Mouse (Mus musculus): ENCODE measurements around the gene Agmat. TPM values are rescaled to one million over a fixed set of nuclear protein-coding genes. Genes with fewer than 3 reads are reported as not detected.
"Not testable (repeated sequence)": the region's sequence is repeated elsewhere in the genome, so short reads cannot be mapped to it uniquely, and the experiment has no call there.

Agmat gene
- polyA plus RNA-seq, 2 experiments, result 11.2 to 18.7 TPM

- peaks cover 38% of the 10 kb centered on the region for H3K36me3 ChIP-seq (replicated peaks; ENCODE audit: control insufficient read depth, insufficient read depth, low read depth)
- WGBS (ENCODE audit: insufficient replicate concordance), result 40% methylated on average over 19 of the region's 19 CpGs
- H3K4me1 ChIP-seq (replicated peaks; ENCODE audit: control insufficient read depth in 2 of 2, insufficient read depth in 2 of 2, low read length in 1 of 2), result peaks cover 52 to 60% of the 10 kb centered on the region in 2 experiments
- H3K9me3 ChIP-seq (ENCODE audit: control insufficient read depth, low read length), result no peaks in the 10 kb centered on the region
- H3K4me3 ChIP-seq (ENCODE audit: insufficient read depth in 1 of 2, low read depth in 2 of 2, low read length in 2 of 2), result peak overlapping the region; percentile 31 to 37
- peak overlapping the region; percentile 68 for H3K4me2 ChIP-seq (ENCODE audit: low read depth)
- TF ChIP-seq CTCF (IDR thresholded peaks at IDR 0.05; ENCODE audit: low read depth) (no peak), EP300 (IDR thresholded peaks at IDR 0.05; ENCODE audit: low read depth) (peak; percentile 47; the same call in 1 of the 2 replicates)
- H3K27me3 ChIP-seq (ENCODE audit: control insufficient read depth, insufficient read depth, low read length), result no peaks in the 10 kb centered on the region
- peak overlapping the region; percentile 70 for H3K27ac ChIP-seq
- peak; percentile 61 to 67 (median 66) for DNase-seq (ENCODE audit: low read depth in 3 of 3, low spot score in 3 of 3)
- peak overlapping the region; percentile 29 for H3K9ac ChIP-seq (replicated peaks)
- peak; percentile 91 for ATAC-seq (ENCODE audit: insufficient read depth)
Measured at GRCm38 (mm10) chr4:141767353-141768036, 21.0 kb downstream of the Agmat start.

- no peak for DNase-seq (ENCODE audit: low read depth in 3 of 3, low spot score in 3 of 3)
- Histone ChIP-seq H3K27ac (peak overlapping the region; percentile 8; the same call in 1 of the 2 replicates), H3K4me2 (ENCODE audit: low read depth) (no peak overlapping the region), H3K9ac (replicated peaks) (no peak overlapping the region), H3K4me3 (ENCODE audit: insufficient read depth in 1 of 2, low read depth in 2 of 2, low read length in 2 of 2) (no peak overlapping the region), H3K4me1 (replicated peaks; ENCODE audit: control insufficient read depth in 2 of 2, insufficient read depth in 2 of 2, low read length in 1 of 2) (peaks cover 52 to 60% of the 10 kb centered on the region in 2 experiments), H3K27me3 (ENCODE audit: control insufficient read depth, insufficient read depth, low read length) (no peaks in the 10 kb centered on the region), H3K9me3 (ENCODE audit: control insufficient read depth, low read length) (no peaks in the 10 kb centered on the region), H3K36me3 (replicated peaks; ENCODE audit: control insufficient read depth, insufficient read depth, low read depth) (peaks cover 36% of the 10 kb centered on the region)
- ATAC-seq (ENCODE audit: insufficient read depth), result no peak
- WGBS (ENCODE audit: insufficient replicate concordance), result 47% methylated on average over 8 of the region's 8 CpGs
- no peak for TF ChIP-seq CTCF (IDR thresholded peaks at IDR 0.05; ENCODE audit: low read depth)
- TF ChIP-seq EP300 (IDR thresholded peaks at IDR 0.05; ENCODE audit: low read depth), result no peak
Measured at GRCm38 (mm10) chr4:141769501-141770160, 23.2 kb downstream of the Agmat start.

- Histone ChIP-seq H3K4me2 (ENCODE audit: low read depth) (peak overlapping the region; percentile 20), H3K27me3 (ENCODE audit: control insufficient read depth, insufficient read depth, low read length) (no peaks in the 10 kb centered on the region), H3K36me3 (replicated peaks; ENCODE audit: control insufficient read depth, insufficient read depth, low read depth) (peaks cover 41% of the 10 kb centered on the region), H3K9ac (replicated peaks) (no peak overlapping the region), H3K4me3 (ENCODE audit: insufficient read depth in 1 of 2, low read depth in 2 of 2, low read length in 2 of 2) (no peak overlapping the region), H3K4me1 (replicated peaks; ENCODE audit: control insufficient read depth in 2 of 2, insufficient read depth in 2 of 2, low read length in 1 of 2) (peaks cover 47 to 49% of the 10 kb centered on the region in 2 experiments), H3K27ac (peak overlapping the region; percentile 50), H3K9me3 (ENCODE audit: control insufficient read depth, low read length) (no peaks in the 10 kb centered on the region)
- 9% methylated on average over 8 of the region's 8 CpGs for WGBS (ENCODE audit: insufficient replicate concordance)
- DNase-seq (ENCODE audit: low read depth in 3 of 3, low spot score in 3 of 3), result no peak
- ATAC-seq (ENCODE audit: insufficient read depth), result no peak
- TF ChIP-seq EP300 (IDR thresholded peaks at IDR 0.05; ENCODE audit: low read depth), result peak; percentile 29; the same call in 1 of the 2 replicates
- no peak for TF ChIP-seq CTCF (IDR thresholded peaks at IDR 0.05; ENCODE audit: low read depth)
Measured at GRCm38 (mm10) chr4:141771823-141772222, 25.4 kb downstream of the Agmat start.

GRCm38 (mm10) chr4:141773019-141773418 lies 26.5 kb downstream of the Agmat start:
- H3K27me3 ChIP-seq (ENCODE audit: control insufficient read depth, insufficient read depth, low read length); DNase-seq (ENCODE audit: low read depth in 3 of 3, low spot score in 3 of 3); H3K4me2 ChIP-seq (ENCODE audit: low read depth); H3K9ac ChIP-seq (replicated peaks); H3K9me3 ChIP-seq (ENCODE audit: control insufficient read depth, low read length); H3K27ac ChIP-seq; ATAC-seq (ENCODE audit: insufficient read depth); H3K4me3 ChIP-seq (ENCODE audit: insufficient read depth in 1 of 2, low read depth in 2 of 2, low read length in 2 of 2): not testable (repeated sequence)
- Histone ChIP-seq H3K4me1 (replicated peaks; ENCODE audit: control insufficient read depth in 2 of 2, insufficient read depth in 2 of 2, low read length in 1 of 2) (peaks cover 36 to 37% of the 10 kb centered on the region in 2 experiments), H3K36me3 (replicated peaks; ENCODE audit: control insufficient read depth, insufficient read depth, low read depth) (peaks cover 45% of the 10 kb centered on the region)
- peak; percentile 50 for TF ChIP-seq CTCF (IDR thresholded peaks at IDR 0.05; ENCODE audit: low read depth)
- WGBS (ENCODE audit: insufficient replicate concordance), result 87% methylated on average over 4 of the region's 4 CpGs

GRCm38 (mm10) chr4:141779828-141780227 lies 33.4 kb downstream of the Agmat start:
- TF ChIP-seq CTCF (IDR thresholded peaks at IDR 0.05; ENCODE audit: low read depth) (no peak), EP300 (IDR thresholded peaks at IDR 0.05; ENCODE audit: low read depth) (no peak)
- peaks cover 20% of the 10 kb centered on the region for H3K36me3 ChIP-seq (replicated peaks; ENCODE audit: control insufficient read depth, insufficient read depth, low read depth)

More at GRCm38 (mm10) chr4:141779828-141780227, 33.4 kb downstream of the Agmat start:
- Histone ChIP-seq H3K27ac (no peak overlapping the region), H3K9ac (replicated peaks) (no peak overlapping the region), H3K9me3 (ENCODE audit: control insufficient read depth, low read length) (no peaks in the 10 kb centered on the region), H3K4me2 (ENCODE audit: low read depth) (no peak overlapping the region), H3K4me1 (replicated peaks; ENCODE audit: control insufficient read depth in 2 of 2, insufficient read depth in 2 of 2, low read length in 1 of 2) (no peaks in the 10 kb centered on the region), H3K27me3 (ENCODE audit: control insufficient read depth, insufficient read depth, low read length) (no peaks in the 10 kb centered on the region), H3K4me3 (ENCODE audit: insufficient read depth in 1 of 2, low read depth in 2 of 2, low read length in 2 of 2) (no peak overlapping the region)
- ATAC-seq (ENCODE audit: insufficient read depth) (no peak), DNase-seq (ENCODE audit: low read depth in 3 of 3, low spot score in 3 of 3) (no peak)
- WGBS (ENCODE audit: insufficient replicate concordance), result 85% methylated on average over 8 of the region's 8 CpGs
